Mouse (Mus musculus): ENCODE results near the gene Srarp. TPM values are rescaled to one million over a fixed set of nuclear protein-coding genes. Genes with fewer than 3 reads are reported as not detected.

Gene Srarp
- polyA plus RNA-seq, 1 experiment from 2014 or later: not detected

DNA sequence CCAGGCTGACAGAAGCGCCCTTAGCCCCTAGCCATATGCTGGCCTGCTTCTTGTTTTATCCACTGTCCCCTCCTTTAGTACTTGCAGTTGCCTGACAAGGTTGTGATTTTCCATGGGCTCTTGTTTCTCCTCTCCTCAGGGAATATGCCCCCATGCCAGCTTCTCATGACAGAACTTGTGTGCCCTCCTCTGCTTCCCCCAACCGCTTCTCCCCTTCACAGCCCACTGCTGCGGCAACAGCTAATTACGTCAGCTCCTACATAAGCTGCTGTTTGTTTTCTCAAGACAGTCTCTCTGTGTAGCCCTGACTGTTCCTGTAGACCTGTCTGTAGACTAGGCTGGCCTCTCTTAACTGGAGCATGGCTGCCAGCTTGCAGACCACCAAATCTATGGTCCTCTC, 19.6 kb upstream of the Srarp start:
- Histone ChIP-seq H3K27ac (no peak overlapping the region), H3K4me1 (replicated peaks) (peaks cover 31% of the 10 kb centered on the region), H3K27me3 (no peaks in the 10 kb centered on the region), H3K4me3 (no peak overlapping the region), H3K36me3 (peaks cover 58% of the 10 kb centered on the region), H3K4me2 (no peak overlapping the region), H3K9ac (no peak overlapping the region), H3K9me3 (no peaks in the 10 kb centered on the region)
- no peak for ATAC-seq (ENCODE audit: low FRiP score)
- WGBS: 76% methylated on average over 4 of the region's 4 CpGs

DNA sequence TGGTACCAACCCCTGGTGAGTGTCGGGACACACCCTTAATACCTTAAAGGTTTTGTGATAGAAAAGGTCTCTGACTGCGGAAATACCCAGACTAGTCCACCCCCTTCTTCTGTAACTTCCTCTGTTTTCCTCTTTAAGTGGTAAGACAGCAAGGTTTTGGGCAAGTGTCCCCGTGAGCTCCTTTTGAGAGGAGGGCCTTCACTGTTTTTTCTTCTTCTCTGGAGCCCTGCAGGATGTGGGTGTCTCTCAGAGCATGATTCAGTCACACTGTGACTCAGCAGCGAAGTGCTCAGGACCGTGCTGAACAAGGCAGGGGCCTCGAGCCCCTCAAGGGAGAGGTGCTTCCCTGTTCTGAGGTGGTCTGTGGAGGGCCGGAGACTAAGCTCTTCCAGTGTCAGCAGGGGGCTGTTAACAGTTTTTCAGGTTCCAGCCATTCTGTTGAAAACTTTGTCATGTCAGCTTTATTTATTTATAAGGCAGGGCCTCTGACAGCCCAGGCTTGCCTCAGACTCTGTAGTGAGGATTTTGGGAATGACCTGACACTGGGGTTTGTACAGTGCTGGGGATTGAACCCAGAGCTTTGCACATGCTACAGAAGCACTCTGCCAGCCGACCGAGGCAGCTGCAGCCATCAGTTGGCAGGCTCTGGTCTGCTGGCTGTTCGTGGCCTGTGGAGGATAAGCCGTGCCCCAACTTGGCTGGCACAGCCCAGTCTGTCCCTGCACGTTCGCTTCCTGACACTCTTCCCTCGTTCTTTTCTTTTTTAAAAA, 18.9 kb upstream of the Srarp start:
- H3K4me3 ChIP-seq: no peak overlapping the region
- 84% methylated on average over 14 of the region's 14 CpGs for WGBS
- H3K27ac ChIP-seq: no peak overlapping the region
- H3K27me3 ChIP-seq: no peaks in the 10 kb centered on the region
- H3K9me3 ChIP-seq: no peaks in the 10 kb centered on the region
- H3K36me3 ChIP-seq: peaks cover 58% of the 10 kb centered on the region
- no peak for ATAC-seq (ENCODE audit: low FRiP score)
- H3K9ac ChIP-seq: no peak overlapping the region
- H3K4me1 ChIP-seq (replicated peaks): peaks cover 28% of the 10 kb centered on the region
- no peak overlapping the region for H3K4me2 ChIP-seq

DNA sequence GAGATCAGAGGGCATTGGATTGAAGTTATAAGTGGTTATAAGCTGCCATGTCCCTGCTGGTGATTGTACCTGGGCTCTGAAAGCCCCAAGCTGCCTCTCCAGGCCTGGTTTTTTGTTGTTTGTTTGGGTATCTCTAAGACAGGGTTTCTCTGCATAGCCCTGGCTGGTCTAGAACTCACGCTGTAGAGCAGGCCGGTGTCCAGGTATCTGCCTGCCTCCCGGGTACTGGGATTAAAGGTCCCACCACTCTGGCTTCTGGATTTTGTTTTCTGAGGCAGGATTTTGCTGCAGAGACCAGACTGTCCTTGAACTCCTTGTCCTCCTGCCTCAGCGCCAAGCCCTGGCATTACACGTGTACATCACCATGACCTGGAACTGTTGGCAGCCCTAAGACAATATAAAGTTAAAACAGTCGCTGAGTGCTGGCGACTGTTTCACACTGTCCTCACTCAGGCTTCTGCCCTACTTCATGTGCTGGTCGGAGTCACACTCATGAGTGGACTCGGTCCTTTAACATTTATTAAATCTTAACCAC, 16.1 kb upstream of the Srarp start:
- ATAC-seq (ENCODE audit: low FRiP score): no peak
- Histone ChIP-seq H3K27me3 (no peaks in the 10 kb centered on the region), H3K4me2 (no peak overlapping the region), H3K27ac (no peak overlapping the region), H3K4me3 (no peak overlapping the region), H3K36me3 (peaks cover 83% of the 10 kb centered on the region), H3K9ac (no peak overlapping the region; the same call in 1 of the 2 replicates), H3K9me3 (no peaks in the 10 kb centered on the region), H3K4me1 (replicated peaks) (peaks cover 14% of the 10 kb centered on the region; the same call in 1 of the 2 replicates)
- 94% methylated on average over 9 of the region's 9 CpGs for WGBS

DNA sequence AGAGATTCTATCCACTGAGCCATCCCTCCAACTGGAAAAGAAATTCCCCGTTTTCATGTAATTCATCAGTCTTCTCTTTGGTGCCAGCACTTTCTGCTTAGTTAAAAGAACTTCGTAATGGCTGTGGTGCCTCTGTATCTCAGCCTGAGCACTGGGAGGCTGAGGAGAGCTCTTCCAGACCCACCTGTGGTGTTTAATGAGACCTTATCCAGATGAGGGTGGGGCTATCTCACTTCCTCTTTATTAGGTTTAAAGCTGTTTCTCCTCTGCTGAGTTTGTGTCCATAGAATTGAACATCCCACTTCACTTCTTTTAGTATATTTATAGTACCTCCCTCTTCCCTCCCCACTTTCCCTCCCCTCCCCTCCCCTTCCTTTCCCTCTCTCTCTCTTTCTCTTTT, 15.3 kb upstream of the Srarp start:
- no peak overlapping the region for H3K27ac ChIP-seq
- H3K27me3 ChIP-seq: no peaks in the 10 kb centered on the region
- H3K4me2 ChIP-seq: no peak overlapping the region
- H3K4me1 ChIP-seq (replicated peaks): peaks cover 20% of the 10 kb centered on the region
- no peak for ATAC-seq (ENCODE audit: low FRiP score)
- H3K9ac ChIP-seq: no peak overlapping the region
- H3K9me3 ChIP-seq: no peaks in the 10 kb centered on the region
- 87% methylated on average over 2 of the region's 2 CpGs for WGBS
- H3K4me3 ChIP-seq: no peak overlapping the region
- peaks cover 79% of the 10 kb centered on the region for H3K36me3 ChIP-seq

DNA sequence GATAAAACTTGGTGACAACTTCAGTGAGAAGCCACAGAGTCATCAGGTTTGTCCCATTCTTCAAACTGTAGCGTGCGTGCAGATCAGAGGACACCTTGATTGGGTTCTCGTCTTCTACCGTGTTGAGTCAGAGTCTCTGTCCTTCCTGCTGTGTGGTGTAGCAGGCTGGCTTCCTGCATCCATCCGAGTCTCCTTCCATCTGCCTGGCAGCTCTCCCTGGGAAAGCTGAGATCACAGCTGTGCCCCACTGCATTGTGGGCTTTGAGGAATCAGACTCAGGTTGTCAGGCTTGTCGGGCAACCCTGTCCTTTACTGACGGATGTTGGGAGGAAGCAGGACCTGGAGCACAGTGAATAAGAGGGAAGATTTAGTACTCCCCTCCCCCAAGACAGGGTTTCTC, 10.3 kb upstream of the Srarp start:
- peak overlapping the region; percentile 89 for H3K4me2 ChIP-seq
- H3K9ac ChIP-seq: no peak overlapping the region

DNA sequence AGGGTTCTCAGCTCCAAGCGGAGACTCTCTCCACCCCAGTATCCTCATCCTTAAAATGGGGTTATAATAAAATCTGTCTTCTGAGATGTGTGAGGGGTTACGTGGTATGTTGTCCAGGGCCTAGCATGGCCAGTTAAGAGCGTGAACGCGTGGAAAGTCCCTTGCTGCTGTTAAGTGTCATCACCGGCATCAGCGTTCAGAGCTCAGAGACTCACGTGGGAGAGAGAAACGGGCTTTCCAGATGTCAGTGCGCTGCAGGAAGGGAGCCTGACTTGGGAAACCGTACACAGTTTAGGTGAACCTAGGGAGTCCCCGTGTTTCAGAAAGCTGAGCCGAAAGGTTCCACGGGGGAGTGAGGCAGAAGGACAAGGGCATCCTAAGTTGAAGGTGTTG, 9.4 kb upstream of the Srarp start:
- H3K9ac ChIP-seq: peak overlapping the region; percentile 97
- peaks cover 24% of the 10 kb centered on the region for H3K4me1 ChIP-seq (replicated peaks)
- peaks cover 35% of the 10 kb centered on the region for H3K36me3 ChIP-seq
- 17% methylated on average over 14 of the region's 14 CpGs for WGBS
- peak overlapping the region; percentile 89; the same call in 1 of the 2 replicates for H3K27ac ChIP-seq
- H3K27me3 ChIP-seq: 0 out of 2 replicates have a peak, but pooled peaks cover 6% of the 10 kb centered on the region
- no peak for ATAC-seq (ENCODE audit: low FRiP score)
- H3K4me2 ChIP-seq: peak overlapping the region; percentile 89
- no peaks in the 10 kb centered on the region for H3K9me3 ChIP-seq
- H3K4me3 ChIP-seq: peak overlapping the region; percentile 92

More for the DNA sequence above, 10.3 kb upstream of the Srarp start:
- ATAC-seq (ENCODE audit: low FRiP score): no peak
- peaks cover 24% of the 10 kb centered on the region for H3K4me1 ChIP-seq (replicated peaks)
- 0 out of 2 replicates have a peak, but pooled peaks cover 6% of the 10 kb centered on the region for H3K27me3 ChIP-seq
- peaks cover 40% of the 10 kb centered on the region for H3K36me3 ChIP-seq
- 70% methylated on average over 7 of the region's 7 CpGs for WGBS
- no peak overlapping the region for H3K27ac ChIP-seq
- H3K9me3 ChIP-seq: no peaks in the 10 kb centered on the region
- H3K4me3 ChIP-seq: peak overlapping the region; percentile 92; the same call in 1 of the 2 replicates

DNA sequence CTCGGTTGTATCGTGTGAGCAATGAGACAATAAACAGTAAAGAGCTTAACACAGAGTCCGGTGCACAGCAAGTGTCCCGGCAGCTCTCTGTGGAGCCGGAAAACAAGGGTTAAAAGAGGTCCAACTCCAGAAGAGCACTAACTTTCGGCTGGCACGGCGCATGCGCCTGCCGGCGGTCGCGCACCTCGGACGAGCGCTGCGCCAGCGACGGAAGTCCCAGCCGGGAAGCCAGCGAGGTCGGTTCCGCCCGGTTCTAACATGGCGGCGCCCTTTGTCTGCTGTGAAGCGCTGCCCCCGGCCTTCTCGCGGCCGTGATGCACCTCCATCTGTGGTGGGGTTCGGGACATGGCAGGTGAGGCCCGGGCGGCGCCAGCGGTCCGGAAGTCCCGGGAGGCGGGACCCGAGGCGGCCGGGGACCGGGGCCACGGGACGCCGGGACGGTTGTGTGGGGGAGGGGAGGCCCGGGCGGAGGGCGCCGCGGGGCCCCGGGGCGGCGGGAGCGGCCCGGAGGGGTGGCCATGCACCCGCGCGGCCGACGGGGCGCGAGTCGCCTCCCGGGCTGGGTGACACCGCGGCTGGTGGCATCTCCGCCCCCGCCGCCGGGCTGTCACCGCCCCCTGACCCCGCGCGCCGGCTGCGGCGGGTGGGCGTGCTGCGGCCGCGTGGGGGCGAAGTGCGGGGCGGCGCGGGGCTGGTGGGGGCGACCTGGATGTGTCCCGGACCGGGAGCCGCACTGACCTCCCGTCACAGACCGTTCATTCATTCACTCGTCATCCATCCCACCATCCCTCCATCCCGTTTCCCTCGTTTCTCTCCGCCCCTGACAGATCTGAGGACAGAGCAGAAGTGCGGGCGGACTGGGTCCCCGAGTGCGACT, 8.8 kb upstream of the Srarp start, which contains the start of gene Zbtb17:
Zbtb17 (plus strand) TSS at position 204 of the 877 bp plus-strand sequence.
- Histone ChIP-seq H3K4me2 (peak within 1 kb of the TSS; percentile 89), H3K9me3 (no peaks in the 10 kb centered on the region), H3K4me1 (replicated peaks) (peaks cover 24% of the 10 kb centered on the region), H3K36me3 (peaks cover 28% of the 10 kb centered on the region), H3K4me3 (peak within 1 kb of the TSS; percentile 92), H3K9ac (peak within 1 kb of the TSS; percentile 97), H3K27ac (peak within 1 kb of the TSS; percentile 89), H3K27me3 (0 out of 2 replicates have a peak, but pooled peaks cover 6% of the 10 kb centered on the region)
- peak; percentile 92 for ATAC-seq (ENCODE audit: low FRiP score)
- under 1% methylated on average over 61 of the region's 102 CpGs for WGBS

DNA sequence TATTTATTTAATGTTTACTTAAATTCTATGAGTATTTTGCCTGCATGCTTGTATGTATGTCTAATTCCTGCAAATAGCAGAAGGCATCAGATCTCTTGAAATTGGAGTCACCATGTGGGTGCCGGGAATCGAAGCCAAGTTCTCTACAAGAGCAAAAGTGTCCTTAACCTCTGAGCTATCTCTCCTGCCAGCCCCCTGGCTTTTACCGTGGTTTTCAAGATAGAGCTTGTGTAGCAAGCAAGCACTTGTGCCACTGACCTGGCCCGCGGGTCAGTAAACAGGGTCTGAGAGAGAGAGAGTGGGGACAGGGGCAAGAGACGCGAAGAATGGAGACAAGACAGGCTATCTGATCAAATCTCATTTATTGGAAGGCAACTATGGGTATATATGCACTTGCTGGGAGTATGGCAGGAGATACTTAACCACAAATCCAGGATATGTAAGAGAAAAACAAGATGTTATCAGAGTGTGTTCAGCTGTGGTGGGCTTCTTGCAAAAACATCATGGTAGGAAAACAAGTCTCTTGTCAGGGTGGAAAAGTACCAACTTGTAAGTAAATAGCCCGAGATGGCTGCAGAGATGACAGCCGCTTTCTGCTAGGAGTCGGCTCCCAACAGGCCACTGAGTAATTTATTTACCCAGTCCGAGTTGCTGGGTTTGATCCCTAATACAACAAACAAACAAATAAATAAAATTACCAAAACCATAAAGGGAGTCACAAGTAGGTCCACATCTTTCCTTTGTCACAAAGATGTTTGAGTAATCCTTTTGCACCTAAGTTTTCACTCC, 7.9 kb upstream of the Srarp start:
- Histone ChIP-seq H3K4me2 (peak overlapping the region; percentile 89), H3K4me1 (replicated peaks) (peaks cover 24% of the 10 kb centered on the region), H3K27me3 (0 out of 2 replicates have a peak, but pooled peaks cover 6% of the 10 kb centered on the region), H3K9me3 (no peaks in the 10 kb centered on the region), H3K27ac (no peak overlapping the region; the same call in 1 of the 2 replicates), H3K36me3 (peaks cover 20% of the 10 kb centered on the region), H3K9ac (0 out of 2 replicates have a peak overlapping the region, but pooled peaks have one; percentile 97), H3K4me3 (peak overlapping the region; percentile 92)
- ATAC-seq (ENCODE audit: low FRiP score): no peak
- 56% methylated on average over 11 of the region's 11 CpGs for WGBS

DNA sequence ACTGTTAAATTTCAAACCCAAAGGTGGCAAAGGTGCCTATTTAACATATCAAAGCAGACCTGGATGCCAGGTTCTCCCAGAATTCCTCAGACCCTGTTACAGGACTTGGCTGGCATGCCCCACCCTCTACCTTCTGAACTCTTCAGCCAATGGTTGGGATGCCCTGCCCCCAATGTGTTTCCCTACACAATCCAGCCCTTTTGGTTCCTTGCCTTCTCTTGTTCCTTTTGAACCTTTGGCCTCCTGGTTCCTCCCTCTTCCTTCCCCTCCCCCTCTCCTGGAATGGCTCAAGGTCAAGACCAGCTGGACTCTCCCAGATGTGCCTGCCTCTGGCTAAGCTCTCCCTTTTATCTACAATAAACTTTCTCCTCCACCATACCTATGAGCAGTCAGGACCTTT, 5.0 kb upstream of the Srarp start:
- H3K9me3 ChIP-seq: no peaks in the 10 kb centered on the region
- no peak overlapping the region for H3K9ac ChIP-seq
- H3K27ac ChIP-seq: no peak overlapping the region
- H3K36me3 ChIP-seq: no peaks in the 10 kb centered on the region
- H3K4me3 ChIP-seq: no peak overlapping the region
- peaks cover 13% of the 10 kb centered on the region for H3K4me1 ChIP-seq (replicated peaks)
- no peak overlapping the region for H3K4me2 ChIP-seq
- H3K27me3 ChIP-seq: 0 out of 2 replicates have a peak, but pooled peaks cover 6% of the 10 kb centered on the region
- ATAC-seq (ENCODE audit: low FRiP score): no peak

DNA sequence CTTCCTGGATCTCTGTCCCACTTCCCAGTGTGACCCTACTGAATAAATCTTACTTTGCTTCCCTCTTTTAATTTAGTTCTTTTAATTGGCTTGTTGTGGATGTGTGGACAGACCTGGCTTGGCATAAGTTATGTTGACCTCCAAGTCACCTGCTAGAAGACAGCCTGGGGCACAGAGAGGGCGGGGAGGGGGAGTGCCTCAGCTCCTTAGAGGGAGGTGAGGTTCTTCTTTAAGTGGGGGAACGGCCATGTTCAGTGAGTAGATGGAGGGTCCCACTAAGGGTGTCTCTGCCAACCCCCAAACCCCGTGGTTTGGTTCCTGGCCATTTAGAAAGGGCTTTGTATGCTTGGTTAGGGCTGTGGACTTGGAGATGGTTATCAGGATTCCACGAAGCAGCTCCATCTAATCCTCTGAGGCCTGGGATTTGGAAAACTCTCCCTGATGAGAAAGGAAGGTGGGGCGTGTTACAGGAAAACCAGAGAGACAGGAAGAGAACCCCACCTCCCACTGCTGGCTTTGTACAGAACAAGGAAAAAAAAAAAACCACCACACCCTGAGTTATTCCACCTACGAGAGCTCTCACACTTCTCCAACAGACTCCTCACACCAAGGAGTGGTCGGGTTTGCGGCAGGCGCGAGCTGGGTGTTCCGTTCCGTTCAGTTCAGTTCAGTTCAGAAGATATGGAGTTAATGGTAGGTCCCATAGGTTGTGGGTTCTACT, 3.3 kb upstream of the Srarp start:
- Histone ChIP-seq H3K4me3 (no peak overlapping the region), H3K4me2 (no peak overlapping the region), H3K27ac (no peak overlapping the region), H3K36me3 (no peaks in the 10 kb centered on the region), H3K9ac (no peak overlapping the region), H3K9me3 (no peaks in the 10 kb centered on the region), H3K27me3 (0 out of 2 replicates have a peak, but pooled peaks cover 6% of the 10 kb centered on the region), H3K4me1 (replicated peaks) (peaks cover 6% of the 10 kb centered on the region)
- no peak for ATAC-seq (ENCODE audit: low FRiP score)
- WGBS: 80% methylated on average over 12 of the region's 12 CpGs

DNA sequence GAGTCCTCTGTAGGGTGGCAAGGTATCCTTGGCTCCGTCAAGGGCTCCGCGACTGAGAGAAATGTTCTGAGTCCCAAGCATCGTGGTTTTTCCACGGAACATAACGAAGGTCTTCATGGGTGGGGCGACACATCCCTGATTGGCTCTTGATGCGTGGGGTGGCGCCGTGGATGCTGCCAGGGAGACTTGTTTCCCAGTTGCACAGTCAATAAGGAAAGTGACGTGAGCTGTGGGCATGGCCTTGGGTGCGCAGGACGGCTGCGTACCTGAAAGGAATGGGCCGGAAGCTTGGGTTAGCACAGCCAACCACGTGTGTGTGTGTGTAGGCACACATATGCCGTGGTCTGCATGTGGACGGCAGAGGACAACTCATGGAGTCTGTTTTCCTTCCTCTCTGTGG, 2.7 kb downstream of the Srarp start:
- no peak for ATAC-seq (ENCODE audit: low FRiP score)
- WGBS: 84% methylated on average over 18 of the region's 18 CpGs
- H3K9ac ChIP-seq: no peak overlapping the region

More for the DNA sequence above, 2.7 kb downstream of the Srarp start:
- H3K27ac ChIP-seq: no peak overlapping the region
- no peaks in the 10 kb centered on the region for H3K4me1 ChIP-seq (replicated peaks)
- H3K4me2 ChIP-seq: no peak overlapping the region
- no peaks in the 10 kb centered on the region for H3K36me3 ChIP-seq
- 0 out of 2 replicates have a peak, but pooled peaks cover 4% of the 10 kb centered on the region for H3K27me3 ChIP-seq
- H3K4me3 ChIP-seq: no peak overlapping the region
- H3K9me3 ChIP-seq: no peaks in the 10 kb centered on the region

Data from hindbrain, embryonic 13.5 days (tissue).